ENCODE assay signal across 10 mouse cellular contexts in genomic region chr17:49033276-49033675, GRCm38 (mm10).
DNase-seq lines count a peak whose midpoint lies in the region; ATAC-seq and TF ChIP-seq lines count a peak whose summit lies in the region.
"Had no signal": no experiment of that assay in that cellular context is flagged by ENCODE, and none has a peak within 500 bp of the region (broad histone marks: within the 10 kb centered on the region; RNA-seq: fewer than 3 reads in every experiment).

No protein-coding gene starts in this region.

- TF ChIP-seq CTCF in forebrain, postnatal 0 days (IDR thresholded peaks at IDR 0.05; ENCODE audit: low read depth), result no peak

- no peak for TF ChIP-seq POLR2A in limb, embryonic 14.5 days (IDR thresholded peaks at IDR 0.05; ENCODE audit: borderline replicate concordance, extremely low read depth, insufficient read depth, insufficient read length)

- H3K27me3 ChIP-seq in forebrain, embryonic 12.5 days, result peaks cover 10% of the 10 kb centered on the region; the same call in 1 of the 2 replicates
- no peaks in the 10 kb centered on the region for H3K27me3 ChIP-seq in forebrain, postnatal 0 days (ENCODE audit: insufficient read depth, low read length)
- H3K27me3 ChIP-seq in limb, embryonic 14.5 days (ENCODE audit: control insufficient read depth, insufficient read depth, low read length), result no peaks in the 10 kb centered on the region
- H3K27me3 ChIP-seq in limb, embryonic 10.5 days (ENCODE audit: low read depth, poor library complexity, severe bottlenecking), result peaks cover 7% of the 10 kb centered on the region; the same call in 1 of the 2 replicates
- H3K27me3 ChIP-seq in midbrain, embryonic 15.5 days (replicated peaks), result no peaks in the 10 kb centered on the region

- no peak for ATAC-seq in forebrain, embryonic 12.5 days (ENCODE audit: low FRiP score)
- ATAC-seq in forebrain, postnatal 0 days, result no peak
- no peak for ATAC-seq in limb, embryonic 14.5 days (ENCODE audit: low FRiP score, low read depth)
- ATAC-seq in midbrain, embryonic 15.5 days (replicated peaks), result no peak

- H3K4me1 ChIP-seq in forebrain, embryonic 12.5 days, result peaks cover 21% of the 10 kb centered on the region
- H3K4me1 ChIP-seq in forebrain, postnatal 0 days (ENCODE audit: insufficient read depth), result 0 out of 2 replicates have a peak, but pooled peaks cover 5% of the 10 kb centered on the region
- H3K4me1 ChIP-seq in limb, embryonic 14.5 days (ENCODE audit: control insufficient read depth, insufficient read depth, low read length), result peaks cover 18% of the 10 kb centered on the region
- H3K4me1 ChIP-seq in limb, embryonic 10.5 days, result peaks cover 28% of the 10 kb centered on the region
- peaks cover 20% of the 10 kb centered on the region for H3K4me1 ChIP-seq in midbrain, embryonic 15.5 days

- no peak overlapping the region for H3K4me2 ChIP-seq in forebrain, embryonic 12.5 days
- no peak overlapping the region for H3K4me2 ChIP-seq in forebrain, postnatal 0 days (ENCODE audit: low read depth)
- H3K4me2 ChIP-seq in limb, embryonic 14.5 days (replicated peaks; ENCODE audit: low read depth, low read length, severe bottlenecking), result no peak overlapping the region
- no peak overlapping the region for H3K4me2 ChIP-seq in midbrain, embryonic 15.5 days

- no peaks in the 10 kb centered on the region for H3K9me3 ChIP-seq in forebrain, embryonic 12.5 days
- no peaks in the 10 kb centered on the region for H3K9me3 ChIP-seq in forebrain, postnatal 0 days (ENCODE audit: low read length)
- H3K9me3 ChIP-seq in limb, embryonic 14.5 days (ENCODE audit: control insufficient read depth, low read length), result no peaks in the 10 kb centered on the region
- no peaks in the 10 kb centered on the region for H3K9me3 ChIP-seq in limb, embryonic 10.5 days (replicated peaks)
- H3K9me3 ChIP-seq in midbrain, embryonic 15.5 days, result no peaks in the 10 kb centered on the region

- H3K9ac ChIP-seq in forebrain, embryonic 12.5 days, result no peak overlapping the region
- no peak overlapping the region for H3K9ac ChIP-seq in forebrain, postnatal 0 days
- H3K9ac ChIP-seq in limb, embryonic 14.5 days (ENCODE audit: low read depth, low read length, severe bottlenecking), result no peak overlapping the region
- H3K9ac ChIP-seq in midbrain, embryonic 15.5 days, result no peak overlapping the region

- H3K27ac ChIP-seq in forebrain, embryonic 12.5 days, result 0 out of 2 replicates have a peak overlapping the region, but pooled peaks have one; percentile 9
- no peak overlapping the region for H3K27ac ChIP-seq in forebrain, postnatal 0 days (ENCODE audit: low read depth, low read length)
- H3K27ac ChIP-seq in limb, embryonic 14.5 days (replicated peaks; ENCODE audit: low read depth, low read length), result no peak overlapping the region
- H3K27ac ChIP-seq in limb, embryonic 10.5 days, result no peak overlapping the region
- 0 out of 2 replicates have a peak overlapping the region, but pooled peaks have one; percentile 25 for H3K27ac ChIP-seq in midbrain, embryonic 15.5 days

- H3K4me3 ChIP-seq in forebrain, embryonic 12.5 days (replicated peaks), result no peak overlapping the region
- H3K4me3 ChIP-seq in forebrain, postnatal 0 days (ENCODE audit: low read depth, low read length), result no peak overlapping the region
- no peak overlapping the region for H3K4me3 ChIP-seq in limb, embryonic 14.5 days (replicated peaks; ENCODE audit: low read length)
- H3K4me3 ChIP-seq in limb, embryonic 10.5 days, result no peak overlapping the region
- H3K4me3 ChIP-seq in midbrain, embryonic 15.5 days, result no peak overlapping the region

- no peak for DNase-seq in forebrain, postnatal 0 days
- DNase-seq in limb, embryonic 14.5 days (ENCODE audit: low spot score), result peak; percentile 9
- DNase-seq in limb, embryonic 10.5 days (ENCODE audit: low spot score), result no peak
- peak; percentile 32 for DNase-seq in kidney, adult 18-20 months
- DNase-seq in urinary bladder, postnatal 14 days (ENCODE audit: low spot score), result no peak
- no peak for DNase-seq in adrenal gland, postnatal 4 days (ENCODE audit: low spot score in 2 of 2)
- DNase-seq: lung, postnatal 36 days; right cerebral cortex, postnatal 4 days had no signal

- no peaks in the 10 kb centered on the region for H3K36me3 ChIP-seq in forebrain, embryonic 12.5 days (replicated peaks)
- H3K36me3 ChIP-seq in forebrain, postnatal 0 days (ENCODE audit: insufficient read depth), result no peaks in the 10 kb centered on the region; the same call in 1 of the 2 replicates
- no peaks in the 10 kb centered on the region for H3K36me3 ChIP-seq in limb, embryonic 14.5 days (ENCODE audit: control insufficient read depth, insufficient read depth, low read length)
- no peaks in the 10 kb centered on the region for H3K36me3 ChIP-seq in limb, embryonic 10.5 days
- H3K36me3 ChIP-seq in midbrain, embryonic 15.5 days (replicated peaks), result no peaks in the 10 kb centered on the region

Comparison
In these comparisons a context has a peak if more than half of its experiments do, and no peak if none do; other contexts are left out.
1. H3K27ac ChIP-seq: peak in forebrain, embryonic 12.5 days (single experiment) and midbrain, embryonic 15.5 days (single experiment); none in forebrain, postnatal 0 days (single experiment), limb, embryonic 14.5 days (single experiment) and limb, embryonic 10.5 days (single experiment).
2. DNase-seq: peak in limb, embryonic 14.5 days (single experiment) and kidney, adult 18-20 months (single experiment); none in forebrain, postnatal 0 days (single experiment), limb, embryonic 10.5 days (single experiment), urinary bladder, postnatal 14 days (single experiment) and adrenal gland, postnatal 4 days (0 of 2).